Mouse (Mus musculus): Measurements from ENCODE around the gene Ptpn14. TPM values are rescaled to one million over a fixed set of nuclear protein-coding genes. Genes with fewer than 3 reads are reported as not detected.

Ptpn14 gene
- polyA plus RNA-seq, 1 experiment from 2014 or later, result 6.3 TPM

DNA sequence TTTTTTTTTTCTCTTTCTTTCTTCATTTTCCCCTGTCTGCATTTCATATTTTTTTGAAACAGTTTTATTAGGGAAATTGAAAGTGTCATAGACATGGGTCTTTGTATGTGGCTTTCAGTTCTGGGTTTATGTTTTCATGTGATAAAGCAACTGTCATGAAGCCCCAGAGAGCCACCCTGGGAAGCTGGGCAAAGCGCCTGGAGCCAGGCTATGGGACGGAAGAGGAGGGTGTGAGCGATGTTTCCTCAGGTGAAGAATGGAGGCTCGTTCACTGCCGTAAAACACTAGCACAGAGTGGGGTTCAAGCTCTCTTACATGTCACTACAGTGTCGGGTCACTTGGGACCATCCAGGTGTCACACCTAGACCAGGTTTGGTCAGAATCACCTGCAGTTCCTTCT is 54.6 kb downstream of the Ptpn14 start:
- Histone ChIP-seq H3K4me3 (no peak overlapping the region), H3K4me1 (peaks cover 34% of the 10 kb centered on the region), H3K27me3 (ENCODE audit: low read depth, poor library complexity, severe bottlenecking) (no peaks in the 10 kb centered on the region), H3K27ac (no peak overlapping the region), H3K9me3 (replicated peaks) (no peaks in the 10 kb centered on the region), H3K36me3 (no peaks in the 10 kb centered on the region)
- no peak for DNase-seq (ENCODE audit: low spot score)
- WGBS, result 91% methylated on average over 6 of the region's 6 CpGs

DNA sequence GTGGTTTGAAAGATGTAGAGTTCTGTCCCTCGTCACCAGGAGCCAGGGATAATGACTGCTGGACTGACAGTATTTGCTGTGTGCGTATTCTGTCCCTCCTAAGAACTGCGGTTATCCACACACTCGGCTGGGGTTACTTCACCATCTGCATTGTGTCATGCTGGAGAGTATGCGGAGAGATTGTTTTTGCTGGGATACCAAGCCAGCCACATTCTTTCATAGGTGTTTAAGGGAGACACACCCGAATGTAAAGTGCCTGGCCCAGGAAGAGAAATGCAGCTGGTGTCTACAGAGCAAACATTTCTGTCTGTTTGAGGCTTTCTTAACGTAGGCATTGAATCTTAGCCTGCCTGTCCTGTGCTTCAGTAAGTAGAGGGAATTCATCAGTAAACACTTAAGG is 56.4 kb downstream of the Ptpn14 start:
- 83% methylated on average over 7 of the region's 7 CpGs for WGBS
- Histone ChIP-seq H3K27ac (no peak overlapping the region), H3K4me1 (peaks cover 17% of the 10 kb centered on the region), H3K36me3 (no peaks in the 10 kb centered on the region), H3K27me3 (ENCODE audit: low read depth, poor library complexity, severe bottlenecking) (no peaks in the 10 kb centered on the region), H3K4me3 (no peak overlapping the region), H3K9me3 (replicated peaks) (no peaks in the 10 kb centered on the region)
- DNase-seq (ENCODE audit: low spot score), result no peak

DNA sequence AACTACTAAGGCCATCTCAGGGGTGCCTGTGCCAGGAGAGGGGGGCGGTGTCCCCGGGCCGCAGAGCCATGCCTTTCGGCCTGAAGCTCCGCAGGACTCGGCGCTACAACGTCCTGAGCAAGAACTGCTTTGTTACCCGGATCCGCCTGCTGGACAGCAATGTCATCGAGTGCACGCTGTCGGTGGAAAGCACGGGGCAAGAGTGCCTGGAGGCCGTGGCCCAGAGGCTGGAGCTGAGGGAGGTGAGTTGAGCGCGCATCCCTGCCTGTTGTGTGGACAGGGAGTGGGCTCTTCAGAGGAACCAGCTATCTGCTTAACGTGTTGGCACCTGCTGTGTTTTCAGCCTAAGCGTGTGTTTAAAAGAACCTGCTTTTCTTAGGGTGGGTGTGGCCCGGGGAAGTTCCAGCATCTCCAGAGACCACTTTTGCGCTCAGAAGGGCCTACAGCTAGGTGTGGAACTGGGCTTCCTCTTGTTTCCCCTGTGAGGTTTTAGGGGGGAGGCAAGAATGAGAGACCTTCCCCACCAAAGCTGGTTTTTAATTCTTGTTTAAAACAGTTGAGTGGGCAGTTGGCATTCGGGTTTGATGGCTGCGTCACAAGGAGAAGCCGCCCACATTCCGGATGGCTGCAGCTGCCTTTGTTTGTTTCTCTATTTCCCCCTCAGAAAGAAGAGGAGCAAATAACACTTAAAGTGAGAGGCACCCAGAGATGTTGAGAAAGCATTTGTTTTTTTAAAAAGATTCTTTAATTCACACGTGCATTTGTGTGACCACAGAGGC is 58.8 kb downstream of the Ptpn14 start:
- no peaks in the 10 kb centered on the region for H3K27me3 ChIP-seq (ENCODE audit: low read depth, poor library complexity, severe bottlenecking)
- H3K4me3 ChIP-seq, result no peak overlapping the region
- no peaks in the 10 kb centered on the region for H3K9me3 ChIP-seq (replicated peaks)
- H3K4me1 ChIP-seq, result peaks cover 19% of the 10 kb centered on the region
- no peak for DNase-seq (ENCODE audit: low spot score)
- H3K36me3 ChIP-seq, result no peaks in the 10 kb centered on the region
- H3K27ac ChIP-seq, result no peak overlapping the region
- 90% methylated on average over 26 of the region's 26 CpGs for WGBS

DNA sequence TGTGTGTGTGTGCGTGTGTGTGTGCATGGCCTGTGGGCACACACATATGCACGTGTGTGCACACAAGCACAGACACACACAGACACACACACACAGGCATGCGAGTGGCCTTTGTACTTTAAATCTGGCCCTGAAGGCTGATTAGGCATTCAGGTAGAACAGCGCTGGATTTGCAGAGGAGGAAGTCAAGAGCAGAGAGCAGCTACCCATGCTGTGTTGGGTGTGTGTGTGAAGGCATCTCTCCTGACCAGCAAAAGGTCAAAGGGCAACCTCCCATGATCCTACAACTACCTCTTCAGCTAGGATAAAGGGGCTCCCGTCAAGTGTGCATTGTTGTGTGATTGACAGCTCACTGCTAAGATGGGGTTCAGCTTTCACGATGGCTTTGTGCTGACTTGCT is 61.5 kb downstream of the Ptpn14 start:
- H3K4me3 ChIP-seq, result no peak overlapping the region
- 75% methylated on average over 6 of the region's 6 CpGs for WGBS
- no peak overlapping the region for H3K27ac ChIP-seq
- DNase-seq (ENCODE audit: low spot score), result no peak
- 0 out of 2 replicates have a peak, but pooled peaks cover 2% of the 10 kb centered on the region for H3K36me3 ChIP-seq
- H3K9me3 ChIP-seq (replicated peaks), result no peaks in the 10 kb centered on the region
- peaks cover 21% of the 10 kb centered on the region for H3K4me1 ChIP-seq
- H3K27me3 ChIP-seq (ENCODE audit: low read depth, poor library complexity, severe bottlenecking), result no peaks in the 10 kb centered on the region

DNA sequence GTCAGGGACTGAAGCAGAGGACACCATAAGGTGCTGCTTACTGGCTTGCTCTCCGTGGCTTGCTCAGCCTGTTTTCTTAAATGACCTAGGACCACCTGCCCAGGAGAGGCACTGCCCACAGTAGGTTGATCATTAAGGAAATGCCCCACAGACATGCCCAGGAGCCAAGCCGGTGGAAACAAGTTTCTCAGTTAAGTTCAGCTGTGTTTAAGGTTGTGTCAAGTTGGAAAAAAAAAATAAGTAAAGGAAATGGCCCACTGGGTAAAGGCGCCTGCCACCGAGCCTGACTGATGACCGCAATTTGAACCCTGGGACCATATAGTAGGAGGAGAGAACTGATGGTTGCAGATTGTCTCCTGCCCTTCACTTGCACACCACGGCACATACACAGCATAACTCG is 62.6 kb downstream of the Ptpn14 start:
- 68% methylated on average over 7 of the region's 7 CpGs for WGBS
- Histone ChIP-seq H3K36me3 (0 out of 2 replicates have a peak, but pooled peaks cover 2% of the 10 kb centered on the region), H3K9me3 (replicated peaks) (no peaks in the 10 kb centered on the region), H3K27me3 (ENCODE audit: low read depth, poor library complexity, severe bottlenecking) (no peaks in the 10 kb centered on the region), H3K27ac (no peak overlapping the region), H3K4me3 (no peak overlapping the region), H3K4me1 (peaks cover 16% of the 10 kb centered on the region)
- DNase-seq (ENCODE audit: low spot score), result no peak

DNA sequence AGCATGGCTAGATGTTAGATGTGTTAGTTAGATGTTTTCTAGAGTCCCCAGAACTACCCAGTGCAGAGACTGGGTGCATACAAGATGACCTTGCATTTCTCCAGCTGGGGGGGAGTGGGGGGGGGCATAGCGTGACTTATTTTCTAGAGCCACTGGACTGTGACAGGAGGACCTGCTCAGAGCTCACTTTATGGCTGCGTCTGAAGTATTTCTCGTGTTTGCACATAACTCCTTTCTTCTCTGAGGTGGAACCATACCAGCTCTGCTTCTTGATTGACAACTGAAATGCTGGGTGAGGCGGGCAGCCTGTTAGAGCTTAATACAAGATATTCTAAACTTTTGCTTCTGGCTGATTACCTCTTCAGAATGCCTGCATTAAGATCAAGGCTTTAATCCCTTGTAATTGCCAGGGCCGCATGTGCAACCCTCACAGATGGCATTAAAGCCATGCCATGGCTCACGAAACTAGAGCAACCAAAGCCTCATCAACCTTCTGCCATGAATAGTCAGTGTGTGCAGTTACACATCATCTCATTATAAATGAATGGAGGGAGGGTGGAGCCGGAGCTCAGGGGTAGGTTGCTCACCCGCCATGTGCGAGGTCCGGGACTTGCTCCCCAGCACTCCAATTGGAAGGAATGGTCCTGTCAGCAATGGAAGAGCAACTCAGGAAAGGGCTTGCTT is 63.6 kb downstream of the Ptpn14 start:
- Histone ChIP-seq H3K4me3 (no peak overlapping the region), H3K27me3 (ENCODE audit: low read depth, poor library complexity, severe bottlenecking) (no peaks in the 10 kb centered on the region), H3K9me3 (replicated peaks) (no peaks in the 10 kb centered on the region), H3K27ac (0 out of 2 replicates have a peak overlapping the region, but pooled peaks have one; percentile 2), H3K36me3 (0 out of 2 replicates have a peak, but pooled peaks cover 2% of the 10 kb centered on the region), H3K4me1 (peaks cover 16% of the 10 kb centered on the region)
- 91% methylated on average over 10 of the region's 10 CpGs for WGBS
- no peak for DNase-seq (ENCODE audit: low spot score)

DNA sequence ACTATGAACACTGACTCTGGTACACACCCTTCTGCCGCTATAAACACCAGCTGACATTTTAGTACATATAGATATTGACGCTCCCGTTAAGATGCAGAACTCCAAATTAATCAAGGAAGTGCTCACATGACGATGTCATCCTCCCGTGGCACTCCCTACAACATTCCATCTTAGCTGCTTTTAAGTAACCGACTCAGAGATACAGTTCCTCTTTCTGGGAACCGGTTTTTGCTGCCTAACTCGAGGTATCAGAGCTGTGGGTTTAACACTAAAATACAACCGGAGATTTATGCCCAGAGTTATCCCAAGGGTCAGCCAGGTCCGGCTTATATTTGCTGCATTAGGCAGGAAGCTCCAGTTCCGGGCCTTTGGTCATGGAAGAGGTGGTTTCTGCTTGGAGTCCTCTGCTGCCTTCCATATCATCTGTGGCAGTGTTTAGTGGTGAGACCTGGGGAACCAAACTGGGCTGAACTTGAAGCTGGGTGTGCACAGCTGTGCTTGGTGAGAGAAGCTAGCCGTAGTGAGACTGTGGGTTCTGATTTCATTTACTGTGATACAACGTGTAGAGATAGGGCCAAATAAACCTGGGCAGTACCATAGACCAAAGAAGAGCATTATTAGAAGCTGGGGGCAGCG is 64.6 kb downstream of the Ptpn14 start:
- H3K4me3 ChIP-seq, result no peak overlapping the region
- H3K36me3 ChIP-seq, result 0 out of 2 replicates have a peak, but pooled peaks cover 2% of the 10 kb centered on the region
- 88% methylated on average over 14 of the region's 14 CpGs for WGBS
- H3K27ac ChIP-seq, result no peak overlapping the region
- no peaks in the 10 kb centered on the region for H3K27me3 ChIP-seq (ENCODE audit: low read depth, poor library complexity, severe bottlenecking)
- no peak for DNase-seq (ENCODE audit: low spot score)
- H3K4me1 ChIP-seq, result peaks cover 16% of the 10 kb centered on the region
- no peaks in the 10 kb centered on the region for H3K9me3 ChIP-seq (replicated peaks)

DNA sequence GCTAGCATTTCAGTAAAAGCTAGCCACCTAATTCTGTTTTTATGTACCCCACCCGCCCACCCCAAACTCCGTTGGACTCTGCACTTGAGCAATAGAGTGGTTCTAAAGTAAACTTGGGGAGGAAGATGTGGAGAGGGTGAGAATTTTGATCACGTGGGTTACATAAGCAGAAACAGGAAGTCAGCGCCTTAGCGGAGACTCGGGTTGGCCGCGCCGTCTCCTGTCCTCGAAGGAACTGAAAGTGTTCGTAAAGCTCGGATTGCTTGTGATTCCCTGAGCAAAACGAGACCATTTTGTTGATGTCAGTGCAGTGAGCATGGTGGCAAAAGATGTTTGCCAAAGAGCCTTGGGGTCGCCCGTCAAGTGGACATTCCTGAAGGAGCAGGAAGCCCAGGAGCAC is 70.9 kb downstream of the Ptpn14 start:
- 88% methylated on average over 15 of the region's 15 CpGs for WGBS
- H3K27me3 ChIP-seq (ENCODE audit: low read depth, poor library complexity, severe bottlenecking), result no peaks in the 10 kb centered on the region
- H3K27ac ChIP-seq, result no peak overlapping the region
- H3K36me3 ChIP-seq, result peaks cover 11% of the 10 kb centered on the region
- H3K4me1 ChIP-seq, result peaks cover 18% of the 10 kb centered on the region; the same call in 1 of the 2 replicates
- H3K4me3 ChIP-seq, result no peak overlapping the region
- H3K9me3 ChIP-seq (replicated peaks), result no peaks in the 10 kb centered on the region
- DNase-seq (ENCODE audit: low spot score), result no peak

DNA sequence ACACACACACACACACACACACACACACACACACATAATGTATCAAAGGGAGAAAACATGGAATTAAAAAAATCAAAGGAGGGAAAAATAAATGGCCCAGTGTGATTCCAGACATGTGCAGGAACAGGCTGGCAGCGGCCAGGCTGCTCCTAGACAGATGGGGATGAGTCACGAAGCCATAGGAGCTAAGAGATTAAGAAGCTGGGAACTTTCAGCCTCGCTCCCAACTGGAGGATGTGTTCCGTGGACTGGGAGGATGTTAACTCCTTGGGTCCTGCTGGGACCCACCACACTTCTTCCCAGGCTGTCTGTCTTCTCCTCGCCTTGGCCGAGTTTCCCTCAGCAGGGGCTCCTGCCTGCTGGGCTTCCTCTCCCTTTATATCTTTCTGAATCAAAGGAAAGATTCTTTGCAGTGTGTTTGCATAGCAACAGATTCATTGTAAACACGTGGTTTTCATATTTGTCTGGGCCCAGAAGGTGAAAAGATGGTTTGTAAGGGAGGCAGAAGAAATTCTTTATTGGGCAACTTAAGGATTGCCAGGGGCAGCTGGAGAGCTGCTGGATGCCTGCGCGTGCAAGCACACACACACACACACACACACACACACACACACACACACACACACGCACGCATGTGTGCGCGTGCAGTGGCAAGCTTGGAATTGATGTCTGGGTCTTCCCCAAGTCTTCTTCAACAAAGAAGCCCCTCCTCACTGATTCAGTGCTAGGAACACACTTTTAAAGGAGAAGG is 72.3 kb downstream of the Ptpn14 start:
- no peak overlapping the region for H3K4me3 ChIP-seq
- H3K9me3 ChIP-seq (replicated peaks), result no peaks in the 10 kb centered on the region
- WGBS, result 78% methylated on average over 13 of the region's 13 CpGs
- no peak for DNase-seq (ENCODE audit: low spot score)
- peaks cover 11% of the 10 kb centered on the region for H3K36me3 ChIP-seq
- 0 out of 2 replicates have a peak overlapping the region, but pooled peaks have one; percentile 7 for H3K27ac ChIP-seq
- peaks cover 18% of the 10 kb centered on the region; the same call in 1 of the 2 replicates for H3K4me1 ChIP-seq
- H3K27me3 ChIP-seq (ENCODE audit: low read depth, poor library complexity, severe bottlenecking), result no peaks in the 10 kb centered on the region

DNA sequence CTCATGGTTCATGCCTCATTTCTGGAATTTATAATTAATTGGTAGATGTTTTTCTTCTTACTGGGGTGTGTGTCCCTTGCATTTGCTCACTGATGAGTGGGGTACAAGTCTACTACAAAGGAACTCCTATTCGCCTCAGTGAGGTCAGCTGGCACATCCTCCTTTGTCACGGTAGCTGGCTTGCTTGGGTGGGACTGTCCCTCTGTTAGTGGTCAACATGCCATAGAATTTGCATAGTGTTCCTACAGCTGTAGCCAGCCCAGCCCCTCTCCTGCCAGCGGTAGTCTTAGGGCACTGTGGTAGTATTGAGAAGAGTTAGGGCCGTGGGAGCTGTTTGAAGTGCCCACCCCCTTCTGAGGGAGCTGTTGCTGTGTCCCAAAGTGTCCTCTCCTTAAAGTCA is 73.2 kb downstream of the Ptpn14 start:
- H3K4me1 ChIP-seq, result peaks cover 19% of the 10 kb centered on the region
- no peaks in the 10 kb centered on the region for H3K27me3 ChIP-seq (ENCODE audit: low read depth, poor library complexity, severe bottlenecking)
- no peak overlapping the region for H3K4me3 ChIP-seq
- H3K9me3 ChIP-seq (replicated peaks), result no peaks in the 10 kb centered on the region
- no peak for DNase-seq (ENCODE audit: low spot score)
- peaks cover 11% of the 10 kb centered on the region for H3K36me3 ChIP-seq
- 89% methylated on average over 4 of the region's 4 CpGs for WGBS
- H3K27ac ChIP-seq, result no peak overlapping the region

DNA sequence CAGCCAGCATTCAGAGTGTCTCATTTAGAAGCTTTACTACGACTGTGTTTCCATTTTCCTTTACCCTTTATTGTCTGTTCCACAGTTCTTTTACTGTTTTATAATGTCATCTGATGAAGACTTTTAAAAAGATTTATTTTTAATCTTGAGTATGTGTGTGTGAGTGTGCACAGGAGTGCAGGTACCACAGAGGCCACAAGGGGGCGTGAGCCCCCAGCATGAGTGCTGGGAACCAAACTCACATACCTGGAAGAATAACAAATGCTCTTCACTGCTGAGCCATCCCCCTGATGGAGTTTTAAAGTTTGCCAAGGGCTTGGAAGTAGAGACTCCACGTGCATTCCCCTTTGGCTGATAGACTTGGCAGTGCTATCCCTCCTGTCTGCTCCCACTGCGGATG is 74.5 kb downstream of the Ptpn14 start:
- DNase-seq (ENCODE audit: low spot score), result no peak
- Histone ChIP-seq H3K9me3 (replicated peaks) (no peaks in the 10 kb centered on the region), H3K36me3 (peaks cover 11% of the 10 kb centered on the region), H3K27ac (no peak overlapping the region), H3K4me1 (peaks cover 29% of the 10 kb centered on the region), H3K27me3 (ENCODE audit: low read depth, poor library complexity, severe bottlenecking) (no peaks in the 10 kb centered on the region), H3K4me3 (no peak overlapping the region)
- WGBS, result 94% methylated on average over 4 of the region's 4 CpGs

DNA sequence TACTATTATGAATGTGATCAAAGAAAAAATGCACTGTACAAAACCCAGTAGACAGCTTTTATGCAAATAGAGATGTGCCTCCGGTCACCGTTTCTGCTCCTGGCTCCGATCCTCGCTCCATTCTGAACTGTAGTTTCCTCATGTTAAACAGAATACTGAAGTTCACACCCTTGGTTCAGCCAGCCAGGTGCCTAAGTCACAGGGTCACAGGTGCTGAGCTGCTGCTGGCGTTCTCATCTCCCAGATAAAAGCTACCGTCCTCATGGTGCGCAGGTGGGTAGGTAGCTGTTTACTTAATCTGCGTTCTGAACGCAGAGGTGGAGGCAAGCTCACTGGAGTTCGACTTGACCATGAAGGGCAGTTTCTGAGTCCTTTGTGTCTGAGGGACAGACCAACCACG is 75.7 kb downstream of the Ptpn14 start:
- no peaks in the 10 kb centered on the region for H3K27me3 ChIP-seq (ENCODE audit: low read depth, poor library complexity, severe bottlenecking)
- no peak overlapping the region for H3K4me3 ChIP-seq
- H3K9me3 ChIP-seq (replicated peaks), result no peaks in the 10 kb centered on the region
- WGBS, result 92% methylated on average over 11 of the region's 11 CpGs
- DNase-seq (ENCODE audit: low spot score), result no peak
- peaks cover 22% of the 10 kb centered on the region for H3K4me1 ChIP-seq
- H3K27ac ChIP-seq, result no peak overlapping the region
- H3K36me3 ChIP-seq, result peaks cover 11% of the 10 kb centered on the region
